ENCODE assay signal across 14 mouse cellular contexts in genomic region chr9:121320433-121320832, GRCm38 (mm10). TPM values are rescaled to one million over a fixed set of nuclear protein-coding genes. Genes with fewer than 3 reads are reported as not detected.
DNase-seq lines count a peak whose midpoint lies in the region; ATAC-seq and TF ChIP-seq lines count a peak whose summit lies in the region.
"Had no signal": no experiment of that assay in that cellular context is flagged by ENCODE, and none has a peak within 500 bp of the region (broad histone marks: within the 10 kb centered on the region; RNA-seq: fewer than 3 reads in every experiment).

No protein-coding gene starts in this region.

- 0 out of 2 replicates have a peak, but pooled peaks cover 9% of the 10 kb centered on the region for H3K36me3 ChIP-seq in forebrain, embryonic 14.5 days (ENCODE audit: control insufficient read depth, insufficient read depth, low read length)
- H3K36me3 ChIP-seq in forebrain, embryonic 13.5 days (ENCODE audit: poor library complexity, severe bottlenecking), result peaks cover 13% of the 10 kb centered on the region
- no peaks in the 10 kb centered on the region for H3K36me3 ChIP-seq in kidney, postnatal 0 days (ENCODE audit: insufficient read depth, low read length)
- peaks cover 12 to 41% of the 10 kb centered on the region in 2 experiments for H3K36me3 ChIP-seq in CH12.LX (replicated peaks in 1 of 2; ENCODE audit: control insufficient read depth in 1 of 2, insufficient read depth in 1 of 2, low read length in 1 of 2)
- peaks cover 11% of the 10 kb centered on the region for H3K36me3 ChIP-seq in limb, embryonic 10.5 days

- DNase-seq in forebrain, embryonic 14.5 days (ENCODE audit: low spot score), result no peak
- DNase-seq in kidney, postnatal 0 days (ENCODE audit: low spot score), result peak; percentile 50
- no peak for DNase-seq in kidney, postnatal 14 days
- DNase-seq in CH12.LX (ENCODE audit: extremely low read depth), result no peak
- no peak for DNase-seq in limb, embryonic 10.5 days (ENCODE audit: low spot score)
- DNase-seq in left cerebral cortex, adult 11 months (ENCODE audit: low spot score), result no peak
- no peak for DNase-seq in gastrocnemius, postnatal 14 days
- DNase-seq: adrenal gland, adult 8-10 months; B cell, adult 2 months; kidney, adult 8-10 months; layer of hippocampus, adult 9-11 months; lung, postnatal 36 days had no signal

- intact Hi-C loops in gastrocnemius, postnatal 14 days (cut with DNase I; ENCODE audit: low total_unique reads), result no loop called here

- H3K4me3 ChIP-seq in forebrain, embryonic 14.5 days (ENCODE audit: low read depth, low read length), result no peak overlapping the region
- no peak overlapping the region for H3K4me3 ChIP-seq in forebrain, embryonic 13.5 days
- H3K4me3 ChIP-seq in kidney, postnatal 0 days (replicated peaks; ENCODE audit: low read depth, low read length), result no peak overlapping the region
- no peak overlapping the region for H3K4me3 ChIP-seq in CH12.LX (replicated peaks in 1 of 3; ENCODE audit: low read depth in 2 of 3, low read length in 2 of 3, poor library complexity in 1 of 3)
- H3K4me3 ChIP-seq in limb, embryonic 10.5 days, result no peak overlapping the region
- H3K4me3 ChIP-seq: stomach, embryonic 15.5 days had no signal

- ATAC-seq in forebrain, embryonic 14.5 days, result no peak
- ATAC-seq in forebrain, embryonic 13.5 days, result no peak
- ATAC-seq in kidney, postnatal 0 days (replicated peaks; ENCODE audit: low FRiP score, low read depth), result no peak

- no peak overlapping the region; the same call in 1 of the 2 replicates for H3K9ac ChIP-seq in forebrain, embryonic 14.5 days (ENCODE audit: low read length)
- H3K9ac ChIP-seq in forebrain, embryonic 13.5 days, result no peak overlapping the region
- no peak overlapping the region for H3K9ac ChIP-seq in kidney, postnatal 0 days (ENCODE audit: low read depth, low read length)
- H3K9ac ChIP-seq in CH12.LX (ENCODE audit: insufficient read depth, low read depth), result no peak overlapping the region
- H3K9ac ChIP-seq: stomach, embryonic 15.5 days had no signal

- H3K4me2 ChIP-seq in forebrain, embryonic 14.5 days (ENCODE audit: low read length), result no peak overlapping the region
- H3K4me2 ChIP-seq in forebrain, embryonic 13.5 days, result no peak overlapping the region
- no peak overlapping the region for H3K4me2 ChIP-seq in kidney, postnatal 0 days (ENCODE audit: low read length)
- no peak overlapping the region for H3K4me2 ChIP-seq in CH12.LX (ENCODE audit: insufficient read depth, low read depth, poor library complexity, severe bottlenecking)
- H3K4me2 ChIP-seq: stomach, embryonic 15.5 days had no signal

- H3K27ac ChIP-seq in forebrain, embryonic 14.5 days (ENCODE audit: low read depth, low read length), result peak overlapping the region; percentile 21; the same call in 1 of the 2 replicates
- H3K27ac ChIP-seq in forebrain, embryonic 13.5 days, result no peak overlapping the region; the same call in 1 of the 2 replicates
- no peak overlapping the region for H3K27ac ChIP-seq in kidney, postnatal 0 days
- 0 out of 2 replicates have a peak overlapping the region, but pooled peaks have one; percentile 6 for H3K27ac ChIP-seq in CH12.LX (ENCODE audit: insufficient read depth, low read depth)
- peak overlapping the region; percentile 76 for H3K27ac ChIP-seq in limb, embryonic 10.5 days
- H3K27ac ChIP-seq: stomach, embryonic 15.5 days had no signal

- 81% methylated on average over 2 of the region's 2 CpGs for WGBS in forebrain, embryonic 14.5 days
- WGBS in forebrain, embryonic 13.5 days, result 82% methylated on average over 2 of the region's 2 CpGs
- 62% methylated on average over 2 of the region's 2 CpGs for WGBS in kidney, postnatal 0 days
- 64% methylated on average over 2 of the region's 2 CpGs for WGBS in limb, embryonic 10.5 days

- TF ChIP-seq POLR2A in CH12.LX (IDR thresholded peaks at IDR 0.05; ENCODE audit: low read depth, low read length), result no peak

- H3K9me3 ChIP-seq in forebrain, embryonic 14.5 days (replicated peaks; ENCODE audit: control insufficient read depth, low read length), result no peaks in the 10 kb centered on the region
- H3K9me3 ChIP-seq in forebrain, embryonic 13.5 days (replicated peaks), result no peaks in the 10 kb centered on the region
- no peaks in the 10 kb centered on the region for H3K9me3 ChIP-seq in kidney, postnatal 0 days (replicated peaks; ENCODE audit: low read length)
- peaks cover 8% of the 10 kb centered on the region for H3K9me3 ChIP-seq in CH12.LX (replicated peaks; ENCODE audit: low read length)
- H3K9me3 ChIP-seq in limb, embryonic 10.5 days (replicated peaks), result no peaks in the 10 kb centered on the region
- H3K9me3 ChIP-seq: stomach, embryonic 15.5 days had no signal

- peaks cover 10% of the 10 kb centered on the region for H3K79me2 ChIP-seq in CH12.LX (replicated peaks; ENCODE audit: control insufficient read depth, extremely low read depth, insufficient read depth, poor library complexity, severe bottlenecking)

- TF ChIP-seq RAD21 in CH12.LX (IDR thresholded peaks at IDR 0.05; ENCODE audit: low read depth, low read length), result no peak

- no peak for TF ChIP-seq CTCF in kidney, postnatal 0 days (IDR thresholded peaks at IDR 0.05; ENCODE audit: low read depth)
- TF ChIP-seq CTCF in CH12.LX (conservative IDR thresholded peaks at IDR 0.05 in 1 of 2, IDR thresholded peaks at IDR 0.05 in 1 of 2; ENCODE audit: low read depth in 2 of 2, low read length in 2 of 2), result no peak

- dilution Hi-C loops in CH12.LX (cut with MboI; ENCODE audit: extremely low pct_ligation_motif_present, extremely low pct_unique_long_range_greater_than_20kb, low sequenced_read_pairs), result no loop called here

- peaks cover 25% of the 10 kb centered on the region for H3K4me1 ChIP-seq in forebrain, embryonic 14.5 days (ENCODE audit: control insufficient read depth, insufficient read depth, low read length)
- peaks cover 36% of the 10 kb centered on the region for H3K4me1 ChIP-seq in forebrain, embryonic 13.5 days
- peaks cover 7% of the 10 kb centered on the region for H3K4me1 ChIP-seq in kidney, postnatal 0 days (replicated peaks; ENCODE audit: insufficient read depth, low read length)
- H3K4me1 ChIP-seq in CH12.LX (ENCODE audit: control insufficient read depth in 1 of 2, insufficient read depth in 2 of 2), result peaks cover 16 to 33% of the 10 kb centered on the region in 2 experiments
- H3K4me1 ChIP-seq in limb, embryonic 10.5 days, result peaks cover 50% of the 10 kb centered on the region

- TF ChIP-seq EP300 in CH12.LX (IDR thresholded peaks at IDR 0.05; ENCODE audit: low read length), result no peak

- in situ Hi-C loops in CH12.LX (cut with MboI; ENCODE audit: low pct_ligation_motif_present, low pct_unique_long_range_greater_than_20kb, low sequenced_read_pairs), result no loop called here

- H3K27me3 ChIP-seq in forebrain, embryonic 14.5 days (replicated peaks; ENCODE audit: control insufficient read depth, insufficient read depth, low read length), result no peaks in the 10 kb centered on the region
- H3K27me3 ChIP-seq in forebrain, embryonic 13.5 days, result no peaks in the 10 kb centered on the region
- H3K27me3 ChIP-seq in kidney, postnatal 0 days (ENCODE audit: insufficient read depth, low read length), result no peaks in the 10 kb centered on the region
- H3K27me3 ChIP-seq in CH12.LX (replicated peaks), result no peaks in the 10 kb centered on the region
- H3K27me3 ChIP-seq in limb, embryonic 10.5 days (ENCODE audit: low read depth, poor library complexity, severe bottlenecking), result no peaks in the 10 kb centered on the region
- H3K27me3 ChIP-seq: stomach, embryonic 15.5 days had no signal

TF ChIP-seq in CH12.LX, 34 proteins besides CTCF, POLR2A, EP300 and RAD21:
- TF ChIP-seq CHD2 (IDR thresholded peaks at IDR 0.05; ENCODE audit: low read length), result 0 out of 2 replicates have a peak, but pooled peaks have one; percentile 41
- TF ChIP-seq UBTF (IDR thresholded peaks at IDR 0.05; ENCODE audit: low read depth, low read length), result no peak
TF ChIP-seq in CH12.LX: peak in this region for 1.

RNA-seq across cellular contexts. Expression of gene Trak1, which starts 23.1 kb away (rescaled TPM):
- polyA plus RNA-seq in forebrain, embryonic 14.5 days (2014; fragmentation: Nextera tagmentation; extraction: Ambion mirVana), result 40.3 and 58.5 TPM in 2 replicates
- 49.7 and 49.9 TPM in 2 replicates for polyA plus RNA-seq in forebrain, embryonic 13.5 days (2015; fragmentation: Nextera tagmentation; extraction: Ambion mirVana)
- 11.6 and 13.0 TPM in 2 replicates for polyA plus RNA-seq in kidney, postnatal 0 days (2015; fragmentation: Nextera tagmentation; extraction: Ambion mirVana)
- total RNA-seq in CH12.LX (2012; rRNA removed) (16.5 and 18.1 TPM in 2 replicates), CH12.LX (2014; rRNA removed) (7.0 and 8.2 TPM in 2 replicates)
- polyA plus RNA-seq in CH12.LX (2012; ENCODE audit: insufficient read length, low read depth), result 24.6 and 28.6 TPM in 2 replicates
- polyA plus RNA-seq in limb, embryonic 10.5 days (2016; fragmentation: Nextera tagmentation; extraction: Ambion mirVana), result 9.6 and 12.2 TPM in 2 replicates
- total RNA-seq in gastrocnemius, postnatal 14 days (2021), result 100 to 1,000 TPM; 167 to 178 TPM

RNA-seq across cellular contexts. Expression of gene Ulk4, which starts 43.4 kb away (rescaled TPM):
- polyA plus RNA-seq in forebrain, embryonic 14.5 days (2014; fragmentation: Nextera tagmentation; extraction: Ambion mirVana), result 105 and 131 TPM in 2 replicates
- polyA plus RNA-seq in forebrain, embryonic 13.5 days (2015; fragmentation: Nextera tagmentation; extraction: Ambion mirVana), result 164 and 177 TPM in 2 replicates
- 135 and 136 TPM in 2 replicates for polyA plus RNA-seq in kidney, postnatal 0 days (2015; fragmentation: Nextera tagmentation; extraction: Ambion mirVana)
- total RNA-seq in CH12.LX (2012; rRNA removed) (18.5 and 23.3 TPM in 2 replicates), CH12.LX (2014; rRNA removed) (1.4 and 1.6 TPM in 2 replicates)
- polyA plus RNA-seq in CH12.LX (2012; ENCODE audit: insufficient read length, low read depth), result 11.0 and 25.8 TPM in 2 replicates
- polyA plus RNA-seq in limb, embryonic 10.5 days (2016; fragmentation: Nextera tagmentation; extraction: Ambion mirVana), result 119 and 140 TPM in 2 replicates
- total RNA-seq in gastrocnemius, postnatal 14 days (2021), result under 1 TPM; 0.31 to 0.41 TPM

Comparison
In these comparisons a context has a peak if more than half of its experiments do, and no peak if none do; other contexts are left out.
1. H3K27ac ChIP-seq: peak in forebrain, embryonic 14.5 days (single experiment), CH12.LX (single experiment) and limb, embryonic 10.5 days (single experiment); none in forebrain, embryonic 13.5 days (single experiment) and kidney, postnatal 0 days (single experiment).